Mouse (Mus musculus) heart, adult 2 months (tissue): ENCODE results near the gene Fig4.

Source experiments
- CTCF ChIP-seq: fragments of 200-600 bp; IDR thresholded peaks from 2 replicates; pipeline ENCODE4 v1.8.1; 2022; ENCODE audit warnings: antibody characterized with exemption, mild to moderate bottlenecking, moderate library complexity
- EP300 ChIP-seq: fragments of 200-500 bp; IDR thresholded peaks from 2 replicates; pipeline ENCODE4 v1.6.1; 2011; ENCODE audit warnings: low read depth, low read length, control low read depth; ENCODE audit not compliant: insufficient read depth
- POLR2A ChIP-seq: fragments of 200-500 bp; IDR thresholded peaks from 2 replicates; pipeline ENCODE4 v1.6.1; 2011; ENCODE audit warnings: mild to moderate bottlenecking, low read depth, low read length, control low read depth; ENCODE audit not compliant: insufficient read depth

GRCm38 (mm10) chr10:41235584-41235983 lies 67.5 kb downstream of the Fig4 start:
- TF ChIP-seq CTCF (no peak), POLR2A (no peak), EP300 (no peak)
